Mouse (Mus musculus) midbrain, embryonic 12.5 days (tissue): ENCODE data around the gene Mreg. TPM values are rescaled to one million over a fixed set of nuclear protein-coding genes. Genes with fewer than 3 reads are reported as not detected.

Experiments
- ATAC-seq: fragments of 200-750 bp; cut with Nextera tagmentation; 2 replicates; pipeline ENCODE4 v1.8.0; 2017; ENCODE audit warnings: low read depth, moderate TSS enrichment, moderate library complexity; ENCODE audit not compliant: low FRiP score
- H3K27ac ChIP-seq: fragments of 300-500 bp; sonication (generic); replicated peaks from 2 replicates; pipeline ENCODE4 v1.5.1; 2016; ENCODE audit warnings: mild to moderate bottlenecking
- H3K27me3 ChIP-seq: fragments of 300-500 bp; sonication (generic); 2 replicates; pipeline ENCODE4 v1.6.1; 2016; ENCODE audit warnings: mild to moderate bottlenecking
- H3K36me3 ChIP-seq: fragments of 300-500 bp; sonication (generic); 2 replicates; pipeline ENCODE4 v1.6.1; 2016
- H3K4me1 ChIP-seq: fragments of 300-500 bp; sonication (generic); 2 replicates; pipeline ENCODE4 v1.6.1; 2016
- H3K4me2 ChIP-seq: fragments of 300-500 bp; sonication (generic); replicated peaks from 2 replicates; pipeline ENCODE4 v1.6.1; 2016; ENCODE audit warnings: mild to moderate bottlenecking, moderate library complexity
- H3K4me3 ChIP-seq: fragments of 300-500 bp; sonication (generic); 2 replicates; pipeline ENCODE4 v1.5.1; 2016; ENCODE audit warnings: mild to moderate bottlenecking
- H3K9ac ChIP-seq: fragments of 300-500 bp; sonication (generic); replicated peaks from 2 replicates; pipeline ENCODE4 v1.6.1; 2016; ENCODE audit warnings: mild to moderate bottlenecking, moderate library complexity
- H3K9me3 ChIP-seq: fragments of 300-500 bp; sonication (generic); 2 replicates; pipeline ENCODE4 v1.6.1; 2016; ENCODE audit warnings: mild to moderate bottlenecking
- WGBS: fragments of 180-500 bp; shearing (Covaris S2); methylation state at CpG from one replicate; pipeline ENCODE4 v1.1.7; 2016; 5-methylcytosine and 5-hydroxymethylcytosine counted together
- polyA plus RNA-seq: library from polyadenylated mRNA; unstranded; fragments of >200 nt; fragmentation: Nextera tagmentation; extraction: Ambion mirVana; gene quantifications from 2 replicates; pipeline ENCODE4 v1.2.1, GENCODE M21; 2016

Gene Mreg
- polyA plus RNA-seq, 1 experiment from 2014 or later = 3.1 TPM

DNA sequence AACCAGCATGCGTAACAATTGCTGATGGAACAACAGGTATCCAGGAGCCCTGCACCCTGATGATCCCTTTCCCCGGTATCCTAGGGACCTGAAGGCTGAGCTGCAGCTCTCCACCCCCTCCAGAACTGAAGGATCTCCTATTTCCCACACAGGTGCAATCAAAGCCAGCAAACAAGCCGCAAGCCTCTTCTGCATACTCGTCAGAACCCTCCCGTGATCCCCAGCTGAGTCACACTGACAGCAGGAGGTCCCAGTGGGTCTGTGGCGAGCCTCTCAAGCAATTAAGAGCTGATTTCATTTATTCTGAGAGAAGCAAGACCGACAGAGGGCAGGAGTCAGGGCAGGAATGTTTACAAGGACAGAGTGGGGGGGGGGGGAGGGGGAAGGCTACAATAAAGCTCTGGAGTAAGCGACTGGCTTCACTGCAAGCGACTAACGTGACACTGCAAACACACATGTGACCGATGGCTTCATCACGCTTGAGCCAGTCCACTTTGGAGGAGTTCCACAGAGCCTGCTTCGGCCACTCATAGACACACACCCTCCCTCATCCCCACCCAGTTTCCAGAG is 29.1 kb downstream of the Mreg start:
- Histone ChIP-seq H3K9me3 (no peaks in the 10 kb centered on the region), H3K9ac (no peak overlapping the region), H3K27me3 (no peaks in the 10 kb centered on the region; the same call in 1 of the 2 replicates), H3K4me3 (peak overlapping the region; percentile 20), H3K4me1 (peaks cover 12% of the 10 kb centered on the region), H3K27ac (0 out of 2 replicates have a peak overlapping the region, but pooled peaks have one; percentile 10), H3K4me2 (peak overlapping the region; percentile 49), H3K36me3 (no peaks in the 10 kb centered on the region)
- WGBS = 7% methylated on average over 12 of the region's 13 CpGs
- peak; percentile 83 for ATAC-seq

DNA sequence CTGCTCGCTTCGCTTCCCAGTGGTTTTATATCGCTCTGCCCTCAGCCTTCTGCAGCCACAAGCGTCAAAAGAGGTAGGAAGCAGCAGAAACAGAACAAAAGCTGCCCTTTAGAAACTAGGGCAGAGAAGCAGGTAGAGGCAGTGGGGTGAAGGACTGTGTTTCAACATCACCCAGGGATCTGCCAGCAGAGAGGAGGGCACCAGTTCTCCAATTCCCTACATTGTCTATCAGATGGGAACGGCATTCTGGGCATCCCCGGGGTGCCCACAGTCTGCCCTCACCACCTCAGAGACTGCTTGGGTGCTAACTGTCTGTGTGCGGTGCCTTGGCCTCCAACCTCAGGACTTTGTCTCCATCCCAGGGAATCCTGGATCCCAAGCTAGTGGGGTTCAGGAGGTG is 32.2 kb downstream of the Mreg start:
- Histone ChIP-seq H3K9ac (no peak overlapping the region), H3K4me2 (no peak overlapping the region), H3K36me3 (no peaks in the 10 kb centered on the region), H3K27ac (no peak overlapping the region), H3K4me1 (peaks cover 12% of the 10 kb centered on the region), H3K9me3 (no peaks in the 10 kb centered on the region), H3K27me3 (no peaks in the 10 kb centered on the region; the same call in 1 of the 2 replicates), H3K4me3 (no peak overlapping the region)
- no peak for ATAC-seq
- WGBS = 92% methylated on average over 7 of the region's 7 CpGs

DNA sequence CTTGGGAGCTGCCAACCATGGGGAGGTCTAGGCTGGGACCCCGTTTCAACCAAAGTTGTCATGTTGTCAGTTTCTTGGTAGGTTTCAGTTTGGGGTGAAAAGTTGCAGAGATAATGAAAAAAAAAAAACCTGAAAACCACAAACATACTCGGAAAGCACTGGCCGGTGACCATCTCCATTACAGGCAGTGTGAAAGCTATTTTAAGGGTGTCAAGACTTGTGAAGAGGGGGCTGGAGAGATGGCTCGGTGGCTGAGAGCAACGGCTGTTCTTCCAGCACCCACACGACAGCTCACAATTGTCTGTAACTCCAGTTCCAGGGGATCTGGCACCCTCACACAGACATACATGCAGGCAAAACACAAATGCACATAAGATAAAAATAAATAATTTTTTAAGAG is 35.9 kb downstream of the Mreg start:
- no peak for ATAC-seq
- Histone ChIP-seq H3K27me3 (no peaks in the 10 kb centered on the region; the same call in 1 of the 2 replicates), H3K27ac (no peak overlapping the region), H3K36me3 (no peaks in the 10 kb centered on the region), H3K9ac (no peak overlapping the region), H3K4me3 (no peak overlapping the region), H3K9me3 (no peaks in the 10 kb centered on the region), H3K4me2 (no peak overlapping the region), H3K4me1 (no peaks in the 10 kb centered on the region)
- 90% methylated on average over 6 of the region's 6 CpGs for WGBS

DNA sequence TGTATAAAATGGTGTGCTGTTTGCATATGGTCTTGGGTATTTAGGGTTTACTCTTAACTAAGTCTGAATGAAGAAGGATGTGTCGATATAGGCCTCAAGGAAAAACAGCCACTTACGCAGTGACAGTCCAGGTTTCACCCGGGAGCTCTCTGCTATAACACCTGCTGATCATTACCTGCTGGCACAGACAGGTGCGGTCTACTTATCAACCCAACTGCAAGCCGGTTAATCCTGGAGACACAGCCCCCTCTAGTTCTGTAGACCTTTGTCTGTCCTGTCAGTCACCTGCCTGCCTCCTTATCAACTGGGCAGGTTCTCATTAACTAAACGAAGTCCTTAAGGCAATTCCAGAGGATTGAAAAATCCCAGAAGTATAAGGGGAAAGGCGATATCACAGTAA is 37.9 kb downstream of the Mreg start:
- ATAC-seq = no peak
- H3K27me3 ChIP-seq = no peaks in the 10 kb centered on the region
- no peaks in the 10 kb centered on the region for H3K36me3 ChIP-seq
- no peaks in the 10 kb centered on the region for H3K9me3 ChIP-seq
- no peaks in the 10 kb centered on the region for H3K4me1 ChIP-seq
- H3K27ac ChIP-seq = no peak overlapping the region
- WGBS = 78% methylated on average over 7 of the region's 7 CpGs
- no peak overlapping the region for H3K4me3 ChIP-seq
- no peak overlapping the region for H3K4me2 ChIP-seq
- no peak overlapping the region for H3K9ac ChIP-seq

DNA sequence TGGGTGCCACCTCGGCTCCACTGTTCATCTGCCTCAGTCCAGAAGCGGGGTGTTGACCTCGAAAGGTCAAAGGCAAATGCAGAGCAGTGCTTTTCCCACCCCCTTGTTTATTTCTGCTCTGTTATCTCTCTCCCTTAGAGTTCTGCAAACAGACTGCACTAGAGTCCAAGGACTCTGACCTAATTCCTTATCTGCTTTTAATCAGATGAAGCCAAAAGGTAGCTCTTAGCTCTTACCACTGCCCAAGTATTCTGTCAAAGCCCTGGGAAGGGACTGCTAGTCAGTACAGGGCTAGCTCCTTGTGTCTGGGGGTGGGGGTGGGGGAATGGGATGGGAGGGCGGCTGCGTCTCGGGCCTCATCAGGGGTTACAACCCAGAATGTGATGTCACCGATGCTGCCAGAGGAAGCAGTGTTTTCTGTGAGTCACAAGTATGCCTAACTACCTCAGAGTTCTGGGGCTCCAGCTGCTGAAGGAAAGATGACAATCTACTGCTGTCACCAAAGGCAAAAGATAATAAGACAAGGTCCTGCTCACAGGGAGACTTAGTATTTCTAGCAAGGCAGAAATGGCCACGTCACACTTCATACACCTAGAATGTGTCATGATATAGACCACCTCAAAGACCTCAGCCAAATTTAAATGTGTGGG is 38.6 kb downstream of the Mreg start:
- no peak overlapping the region for H3K4me2 ChIP-seq
- H3K27ac ChIP-seq = no peak overlapping the region
- WGBS = 81% methylated on average over 8 of the region's 8 CpGs
- H3K4me3 ChIP-seq = no peak overlapping the region
- H3K4me1 ChIP-seq = no peaks in the 10 kb centered on the region
- ATAC-seq = no peak
- H3K36me3 ChIP-seq = no peaks in the 10 kb centered on the region
- H3K9me3 ChIP-seq = no peaks in the 10 kb centered on the region
- H3K9ac ChIP-seq = no peak overlapping the region
- H3K27me3 ChIP-seq = no peaks in the 10 kb centered on the region

DNA sequence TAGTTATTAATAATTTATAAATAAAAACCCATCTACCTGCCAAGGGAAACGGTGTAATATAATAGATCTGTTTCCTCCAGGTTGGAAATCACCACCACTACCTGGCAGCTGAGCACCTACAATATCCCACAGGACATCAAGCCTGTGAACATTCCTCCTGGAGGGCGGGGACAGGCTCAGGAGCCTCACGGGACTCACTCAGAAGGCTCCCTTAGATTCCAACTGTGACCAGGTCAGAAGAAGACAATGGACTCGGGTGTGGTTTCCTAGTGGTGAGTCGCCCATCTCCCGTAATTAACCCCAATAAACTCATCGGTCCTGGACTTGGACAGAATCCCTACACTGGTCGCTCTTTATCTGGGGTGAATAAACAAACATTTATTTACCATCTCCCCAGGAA is 39.3 kb downstream of the Mreg start:
- Histone ChIP-seq H3K4me3 (no peak overlapping the region), H3K9ac (no peak overlapping the region), H3K4me2 (no peak overlapping the region), H3K36me3 (no peaks in the 10 kb centered on the region), H3K27me3 (no peaks in the 10 kb centered on the region), H3K27ac (no peak overlapping the region), H3K4me1 (no peaks in the 10 kb centered on the region), H3K9me3 (no peaks in the 10 kb centered on the region)
- ATAC-seq = no peak
- WGBS = 81% methylated on average over 8 of the region's 8 CpGs

DNA sequence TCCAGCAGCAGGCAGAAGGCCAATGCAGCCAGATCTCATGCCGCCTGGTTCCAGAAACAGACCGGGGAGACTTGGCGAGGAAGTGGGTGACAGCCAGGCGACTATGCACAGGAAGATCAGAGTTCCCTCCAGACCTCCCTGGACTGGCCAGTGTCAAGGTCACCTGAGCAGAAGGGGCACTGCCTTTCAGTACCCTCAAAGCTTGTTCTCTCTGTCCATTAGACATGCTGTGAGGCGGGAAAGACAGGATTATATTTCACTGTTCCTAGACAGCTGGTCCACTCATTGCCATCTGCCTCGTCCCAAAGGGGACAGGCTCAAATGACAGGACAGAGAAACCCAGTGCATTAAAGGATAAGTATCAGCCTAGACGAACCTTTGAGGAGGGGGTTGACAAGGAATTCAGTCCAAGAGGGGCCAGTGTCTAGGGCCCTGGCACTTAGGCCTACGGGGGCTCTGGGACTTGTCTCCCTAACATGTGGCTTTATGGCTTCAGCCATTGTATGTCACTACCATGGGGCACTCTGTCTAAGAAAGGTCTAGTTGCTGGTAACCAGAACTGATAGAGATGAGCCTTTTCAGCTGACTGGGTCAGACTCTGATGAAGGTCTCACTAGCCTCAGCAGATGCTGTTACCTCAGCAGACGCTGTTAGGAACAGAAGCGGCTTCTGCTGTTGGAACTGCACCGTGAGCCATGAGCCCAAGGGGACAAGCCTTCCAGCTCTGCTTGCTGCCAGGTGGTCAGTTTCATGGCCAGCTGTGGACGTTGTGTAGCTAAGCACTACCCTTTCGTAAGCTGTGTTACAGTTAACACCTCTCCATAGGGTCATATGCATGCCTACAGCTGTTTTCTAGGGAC is 40.9 kb downstream of the Mreg start:
- 77% methylated on average over 13 of the region's 13 CpGs for WGBS
- Histone ChIP-seq H3K9ac (no peak overlapping the region), H3K27ac (no peak overlapping the region), H3K4me2 (no peak overlapping the region), H3K36me3 (no peaks in the 10 kb centered on the region), H3K27me3 (no peaks in the 10 kb centered on the region), H3K9me3 (no peaks in the 10 kb centered on the region), H3K4me1 (no peaks in the 10 kb centered on the region), H3K4me3 (no peak overlapping the region)
- peak; percentile 58; the same call in 1 of the 2 replicates for ATAC-seq

DNA sequence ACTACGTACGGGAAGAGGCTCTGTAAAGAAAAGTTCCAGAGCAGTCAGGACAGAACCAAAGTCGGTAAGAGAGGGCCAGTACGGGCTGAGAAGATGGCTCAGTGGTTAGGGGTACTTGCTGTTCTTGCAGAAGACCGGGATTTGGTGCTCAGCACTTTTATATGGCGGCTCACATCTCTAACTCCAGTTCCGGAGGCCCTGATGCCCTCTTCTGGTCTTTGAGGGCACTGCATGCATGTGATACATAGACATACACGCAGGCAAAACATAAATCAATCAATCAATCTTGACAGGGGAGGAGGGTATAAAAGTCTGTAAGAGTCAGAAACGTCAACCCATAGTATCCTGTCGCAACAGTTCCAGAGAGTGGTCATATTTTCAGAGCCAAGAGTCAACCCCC is 45.1 kb downstream of the Mreg start:
- H3K9ac ChIP-seq = no peak overlapping the region
- ATAC-seq = no peak
- WGBS = 93% methylated on average over 10 of the region's 10 CpGs
- H3K9me3 ChIP-seq = no peaks in the 10 kb centered on the region
- H3K27me3 ChIP-seq = no peaks in the 10 kb centered on the region
- no peak overlapping the region for H3K4me2 ChIP-seq
- H3K4me3 ChIP-seq = no peak overlapping the region
- H3K27ac ChIP-seq = no peak overlapping the region
- H3K4me1 ChIP-seq = no peaks in the 10 kb centered on the region
- no peaks in the 10 kb centered on the region for H3K36me3 ChIP-seq

DNA sequence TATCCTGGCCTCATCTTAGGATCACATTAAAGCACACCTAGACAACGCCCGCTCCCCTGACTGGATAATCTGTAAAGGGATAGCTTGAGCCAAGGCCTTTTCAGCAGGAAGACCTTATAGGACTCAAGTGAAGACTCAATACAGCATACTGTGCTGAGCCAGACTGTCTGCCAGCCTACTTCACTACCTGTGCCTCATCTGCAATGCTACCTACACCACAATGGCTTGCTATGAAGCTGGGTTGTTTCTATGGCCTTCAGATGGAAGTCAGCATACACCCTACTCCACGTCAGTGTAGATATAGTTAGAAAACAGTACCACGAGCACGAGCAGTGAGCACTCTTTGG is 45.7 kb downstream of the Mreg start:
- no peak for ATAC-seq
- H3K9me3 ChIP-seq = no peaks in the 10 kb centered on the region
- H3K36me3 ChIP-seq = no peaks in the 10 kb centered on the region
- no peak overlapping the region for H3K4me2 ChIP-seq
- no peaks in the 10 kb centered on the region for H3K27me3 ChIP-seq
- no peak overlapping the region for H3K27ac ChIP-seq
- 96% methylated on average over 5 of the region's 5 CpGs for WGBS
- H3K4me3 ChIP-seq = no peak overlapping the region
- H3K9ac ChIP-seq = no peak overlapping the region
- H3K4me1 ChIP-seq = no peaks in the 10 kb centered on the region

DNA sequence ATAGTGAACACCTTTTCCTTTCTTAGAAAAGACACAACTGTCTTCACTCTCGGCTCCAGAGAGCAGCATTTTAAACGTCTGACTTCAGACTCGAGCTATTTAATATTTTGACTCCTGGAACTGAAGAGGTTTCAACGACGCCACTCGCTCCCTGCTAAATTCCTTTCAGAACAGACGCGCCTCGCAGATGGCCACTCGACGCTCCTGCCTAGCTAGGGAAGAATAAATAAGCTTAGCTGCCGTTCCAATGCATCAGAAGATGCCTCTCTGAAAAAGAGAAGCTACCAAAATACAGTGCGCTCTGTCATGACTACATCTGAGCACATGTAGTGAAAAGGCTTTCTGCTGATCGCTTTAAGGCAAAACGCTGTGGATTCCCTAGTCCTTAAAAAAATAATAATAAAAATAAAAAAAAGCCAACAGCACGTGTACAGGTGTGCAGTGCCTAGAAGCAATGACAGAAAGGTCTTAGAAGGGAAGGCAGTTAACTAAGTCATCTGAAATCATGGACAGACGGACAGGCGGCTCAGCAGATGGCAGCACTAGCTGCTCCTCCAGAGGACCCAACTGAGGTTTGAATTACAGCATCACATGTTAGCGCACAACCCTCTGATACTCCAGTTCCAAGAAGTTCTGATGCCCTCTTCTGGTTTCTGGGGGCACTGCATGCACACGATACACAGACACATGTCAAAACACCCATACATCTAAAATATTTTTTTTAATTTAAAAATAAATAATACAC is 46.2 kb downstream of the Mreg start:
- H3K36me3 ChIP-seq = no peaks in the 10 kb centered on the region
- no peak overlapping the region for H3K4me3 ChIP-seq
- no peak overlapping the region for H3K4me2 ChIP-seq

DNA sequence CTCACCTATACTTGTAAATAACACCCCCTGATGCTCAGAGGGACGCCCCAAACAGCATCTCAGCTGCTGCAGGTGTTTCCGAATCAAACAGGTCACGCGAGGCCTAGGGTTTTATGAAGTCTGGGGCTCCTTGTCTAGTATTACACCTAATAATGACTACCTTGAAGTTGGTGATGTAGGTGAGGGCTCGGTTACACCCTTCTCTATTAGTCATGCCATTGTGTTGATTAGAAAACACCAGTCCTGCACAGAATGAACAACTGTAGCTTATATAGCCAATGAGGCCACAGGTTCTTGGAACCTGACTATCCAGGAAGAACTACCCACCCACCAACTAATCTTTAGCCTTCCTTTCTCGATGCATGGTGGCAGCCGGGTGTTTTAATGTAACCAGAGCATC is 51.8 kb downstream of the Mreg start:
- H3K4me1 ChIP-seq = no peaks in the 10 kb centered on the region
- no peaks in the 10 kb centered on the region for H3K36me3 ChIP-seq
- no peaks in the 10 kb centered on the region for H3K27me3 ChIP-seq
- WGBS = 91% methylated on average over 7 of the region's 7 CpGs
- H3K9ac ChIP-seq = no peak overlapping the region
- H3K4me2 ChIP-seq = no peak overlapping the region
- H3K27ac ChIP-seq = no peak overlapping the region
- H3K9me3 ChIP-seq = no peaks in the 10 kb centered on the region
- H3K4me3 ChIP-seq = no peak overlapping the region
- no peak for ATAC-seq

More for the DNA sequence above, 46.2 kb downstream of the Mreg start:
- no peak overlapping the region for H3K9ac ChIP-seq
- H3K27ac ChIP-seq = no peak overlapping the region
- 84% methylated on average over 20 of the region's 20 CpGs for WGBS
- no peaks in the 10 kb centered on the region for H3K9me3 ChIP-seq
- no peaks in the 10 kb centered on the region for H3K27me3 ChIP-seq
- no peak for ATAC-seq
- H3K4me1 ChIP-seq = no peaks in the 10 kb centered on the region

DNA sequence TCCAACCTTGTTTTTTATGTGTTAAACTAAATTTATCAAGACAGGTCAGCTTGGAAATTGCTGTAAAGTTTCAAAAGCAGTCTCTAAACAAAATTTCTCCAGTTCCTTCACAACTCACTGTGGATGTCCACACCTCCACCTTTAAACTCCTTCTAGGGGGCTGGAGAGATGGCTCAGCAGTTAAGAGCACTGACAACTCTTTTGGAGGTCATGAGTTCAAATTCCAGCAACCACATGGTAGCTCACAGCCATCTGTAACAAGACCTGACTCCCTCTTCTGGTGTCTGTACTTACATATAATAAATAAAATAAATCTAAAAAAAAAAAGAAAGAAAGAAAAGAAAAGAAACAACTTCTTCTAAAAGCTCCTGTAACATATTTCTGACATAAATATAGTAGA is 67.1 kb downstream of the Mreg start:
- Histone ChIP-seq H3K36me3 (no peaks in the 10 kb centered on the region), H3K9ac (no peak overlapping the region), H3K27me3 (no peaks in the 10 kb centered on the region), H3K4me3 (no peak overlapping the region), H3K4me1 (peaks cover 3% of the 10 kb centered on the region; the same call in 1 of the 2 replicates), H3K9me3 (no peaks in the 10 kb centered on the region), H3K4me2 (no peak overlapping the region), H3K27ac (no peak overlapping the region)
- no peak for ATAC-seq
